Mouse (Mus musculus) monocyte, adult 2 months (primary cell): ENCODE results near the gene Ccdc88c.

Experiments
- DNase-seq, 2 experiments: peaks; one replicate each; pipeline ENCODE4 v3.0.0; 2022; ENCODE audit warnings: low spot score in 2 of 2, low read depth in 1 of 2

Ccdc88c gene

DNA sequence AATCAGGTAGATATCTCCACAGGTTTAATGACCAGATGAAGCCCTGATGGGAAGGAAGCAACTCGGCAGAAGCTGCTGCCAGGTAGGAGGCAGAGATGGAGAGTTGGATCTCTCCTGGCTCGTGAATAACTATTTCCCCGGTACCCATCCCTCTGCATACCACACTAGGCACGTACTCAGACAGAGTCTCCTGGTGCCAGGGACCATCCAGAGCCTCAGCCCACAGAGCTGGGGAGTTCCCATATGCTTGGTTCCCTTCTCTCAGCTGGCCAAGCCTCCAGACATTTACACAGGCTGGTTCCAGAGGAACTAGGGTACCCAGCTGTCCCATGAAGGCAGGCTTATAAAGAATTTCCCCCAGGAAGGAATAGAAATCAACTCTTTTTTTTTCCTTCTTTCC, 142.0 kb downstream of the Ccdc88c start:
- no peak for DNase-seq

DNA sequence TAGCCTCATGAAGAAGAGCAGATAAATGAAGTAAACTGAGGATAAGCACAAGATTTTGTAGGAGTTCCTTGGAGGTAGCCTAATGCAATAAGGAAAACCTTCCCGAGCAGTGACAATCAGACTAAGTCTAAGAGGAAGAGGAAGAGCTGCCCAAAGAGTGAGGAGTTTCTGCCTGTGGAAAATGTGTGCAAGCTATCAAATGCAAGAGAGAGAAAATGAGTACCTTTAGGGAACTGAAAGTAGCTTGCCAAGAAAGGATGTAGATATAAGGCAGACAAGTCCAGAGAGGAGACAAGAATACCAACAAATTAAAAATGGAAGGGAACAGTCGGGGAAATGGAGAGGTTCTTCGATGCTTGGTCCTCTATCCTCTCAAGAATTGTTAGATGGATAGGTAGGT, 143.3 kb downstream of the Ccdc88c start:
- no peak for DNase-seq

DNA sequence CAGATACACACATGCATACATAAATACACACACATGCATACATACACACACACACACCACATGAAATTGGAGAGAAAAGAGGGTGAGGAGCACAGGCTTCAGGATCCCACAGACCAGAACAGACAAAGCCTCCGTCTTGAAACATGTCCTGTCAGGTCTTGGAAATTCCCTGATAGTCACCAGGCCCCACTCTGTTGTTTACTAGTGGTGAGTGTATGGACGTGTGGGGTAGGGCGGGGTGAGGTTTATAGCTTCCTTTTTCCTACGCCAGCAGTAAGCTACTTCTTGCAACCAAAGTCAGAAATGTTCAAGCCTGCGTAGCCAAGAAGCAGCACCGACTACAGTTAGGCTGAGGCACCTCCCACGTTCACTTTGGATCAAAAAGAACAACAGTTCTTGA, 145.7 kb downstream of the Ccdc88c start:
- DNase-seq = peak; percentile 54 to 71

DNA sequence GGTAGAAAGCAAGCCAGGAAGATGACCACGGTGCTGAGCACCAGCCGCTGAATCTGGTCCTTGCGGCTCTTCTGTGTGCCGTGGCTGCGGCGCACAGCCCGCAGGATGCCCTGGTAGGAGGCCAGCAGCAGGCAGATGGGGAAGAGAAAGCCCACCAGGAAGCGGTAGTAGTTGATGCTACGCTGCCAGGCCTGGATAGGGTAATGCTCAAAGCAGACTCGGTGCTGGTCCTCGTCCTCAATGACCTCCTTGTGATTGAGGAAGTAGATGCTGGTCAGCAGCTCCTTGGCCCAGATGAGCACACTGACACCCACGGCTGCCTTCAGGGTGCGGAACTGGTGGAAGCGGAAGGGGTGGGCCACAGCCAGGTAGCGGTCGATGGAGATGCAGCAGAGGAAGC, 150.3 kb downstream of the Ccdc88c start:
- DNase-seq = peak; percentile 37 to 61

DNA sequence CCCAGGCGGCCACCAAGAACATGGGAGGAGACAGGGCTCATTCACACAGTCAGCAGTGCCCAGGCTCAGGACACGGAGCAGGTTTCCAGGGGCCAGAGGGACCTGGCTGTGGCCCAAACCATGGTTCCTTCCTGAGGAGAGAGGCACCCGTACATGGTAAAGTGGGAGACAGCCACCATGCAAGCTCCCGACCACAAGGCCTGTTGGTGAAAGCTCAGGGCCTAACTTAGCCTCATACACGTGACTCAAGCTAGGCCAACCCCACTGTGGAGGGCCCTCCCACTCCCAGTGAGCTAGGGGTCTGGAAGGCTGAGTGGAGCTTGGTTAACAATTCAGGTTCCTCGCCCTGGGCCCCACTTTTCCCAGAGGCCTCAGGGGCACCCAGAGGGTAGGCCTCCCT, 150.9 kb downstream of the Ccdc88c start:
- no peak for DNase-seq

DNA sequence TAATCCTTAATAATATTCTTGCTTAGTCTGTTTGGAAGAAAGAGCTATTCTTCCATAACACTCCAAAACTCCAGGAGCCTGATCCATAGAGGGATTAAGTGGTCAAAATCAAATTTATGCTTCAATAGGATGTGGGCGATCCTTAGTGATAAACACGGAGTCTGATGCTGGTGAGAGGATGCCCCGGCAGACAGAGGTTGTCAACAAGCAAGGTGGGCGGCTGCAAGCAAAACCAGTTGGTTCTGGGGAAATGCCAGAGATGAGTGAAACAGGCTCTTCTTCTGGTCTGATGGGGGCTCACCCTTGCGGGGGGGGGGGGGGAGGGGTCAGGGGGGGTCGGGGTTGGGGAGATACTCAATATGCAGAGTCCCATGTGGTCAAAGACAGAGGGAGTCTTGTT, 152.9 kb downstream of the Ccdc88c start:
- no peak for DNase-seq

DNA sequence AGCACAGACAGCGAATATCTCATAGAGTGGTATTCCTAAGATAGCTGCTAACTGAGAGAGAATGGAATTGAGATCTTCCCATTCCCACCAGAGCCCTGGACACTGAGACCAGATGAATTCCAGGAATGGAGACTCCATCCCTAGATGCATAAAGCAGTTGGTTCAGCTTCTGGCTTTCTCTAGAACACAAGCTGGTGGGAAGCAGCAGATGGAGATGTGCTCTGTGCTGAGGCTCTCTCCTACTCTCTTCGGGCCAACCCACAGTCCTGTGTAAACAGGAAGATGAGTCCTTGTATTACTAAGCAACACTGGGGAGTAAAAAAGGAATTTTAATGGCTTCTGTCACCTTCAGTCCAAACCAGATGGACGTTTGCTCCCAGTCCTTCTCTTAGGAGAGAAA, 153.3 kb downstream of the Ccdc88c start:
- no peak for DNase-seq

DNA sequence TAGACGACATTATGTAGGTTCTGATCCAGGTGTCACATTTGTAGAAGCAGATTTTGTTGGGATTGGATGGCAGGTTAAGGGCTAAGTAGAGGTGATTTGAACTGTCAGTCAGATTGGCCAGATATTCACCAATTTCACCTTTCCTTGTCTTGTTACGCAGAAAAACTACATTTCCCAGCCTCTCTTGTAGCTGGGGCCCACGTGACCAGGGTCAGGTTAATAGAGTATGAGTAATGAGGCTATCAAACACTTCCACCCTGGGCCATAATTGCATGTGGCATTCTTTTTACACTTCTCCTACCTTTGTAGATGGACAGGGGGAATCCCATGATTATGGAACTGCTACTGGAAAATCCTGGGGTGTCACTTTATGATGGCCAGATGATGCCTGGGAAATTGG, 155.2 kb downstream of the Ccdc88c start:
- no peak for DNase-seq

DNA sequence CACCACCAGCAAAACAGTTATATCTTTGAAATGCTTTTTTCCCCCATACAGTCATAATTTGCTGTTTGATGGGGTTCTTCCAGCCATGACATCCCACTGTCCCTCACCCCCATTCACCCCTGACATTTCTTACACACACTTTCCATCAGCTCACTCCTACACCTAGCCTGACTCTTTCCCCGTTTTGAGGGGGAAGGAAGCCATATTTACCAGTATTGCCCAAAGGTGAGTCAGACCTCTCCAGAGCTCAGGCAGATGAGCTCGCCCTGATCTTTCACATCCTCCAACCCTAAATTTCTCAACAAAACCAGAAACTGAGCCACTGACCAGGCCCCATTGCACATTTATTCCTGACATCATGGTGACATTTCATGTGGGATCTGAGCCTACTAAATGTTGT, 157.0 kb downstream of the Ccdc88c start:
- DNase-seq = no peak

DNA sequence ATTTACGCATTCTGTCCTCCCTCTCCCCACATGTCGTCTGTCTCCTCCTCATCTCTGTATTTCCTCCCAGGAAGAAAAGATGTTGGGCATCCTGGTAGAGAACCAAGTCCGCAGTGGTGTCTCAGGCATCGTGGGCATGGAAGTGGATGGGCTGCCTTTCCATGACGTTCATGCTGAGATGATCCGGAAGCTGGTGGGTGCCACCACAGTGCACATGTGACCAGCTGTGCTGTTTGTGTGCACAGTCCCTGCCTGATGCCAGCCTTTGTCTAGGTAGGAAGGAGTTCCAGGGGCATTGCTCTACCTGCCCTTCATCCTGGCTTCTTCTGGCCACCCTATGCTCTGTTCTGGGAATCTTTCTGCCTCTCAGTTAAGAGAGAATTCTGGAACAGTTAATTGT, 157.6 kb downstream of the Ccdc88c start:
- DNase-seq = no peak

DNA sequence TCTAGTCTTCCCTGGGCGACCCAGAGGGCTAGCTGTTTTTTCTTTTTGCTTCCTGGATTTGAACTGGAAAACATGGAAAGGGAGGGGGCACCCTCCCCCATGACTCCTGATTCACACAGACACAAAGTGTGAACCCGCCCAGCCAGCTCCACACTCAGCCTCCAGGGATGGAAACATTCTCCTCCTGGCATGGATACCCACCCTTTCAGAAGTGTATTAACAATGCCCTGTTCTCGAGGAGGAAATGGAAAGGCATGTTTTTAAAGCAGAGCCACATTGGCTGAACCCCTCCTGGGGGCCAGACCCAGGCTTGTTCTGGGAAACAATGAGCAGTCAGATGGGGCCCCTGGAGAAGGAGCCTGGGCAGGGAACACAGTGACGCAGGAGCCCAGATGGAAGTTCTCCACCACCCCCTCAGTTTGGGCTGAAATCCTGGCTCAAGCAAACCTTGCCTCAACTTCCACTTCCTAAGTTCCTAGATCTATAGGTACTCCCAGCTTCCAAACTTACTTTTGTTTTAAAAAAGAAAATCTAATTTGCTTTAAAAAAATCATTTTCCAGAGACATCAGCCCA, 160.7 kb downstream of the Ccdc88c start:
- no peak for DNase-seq

DNA sequence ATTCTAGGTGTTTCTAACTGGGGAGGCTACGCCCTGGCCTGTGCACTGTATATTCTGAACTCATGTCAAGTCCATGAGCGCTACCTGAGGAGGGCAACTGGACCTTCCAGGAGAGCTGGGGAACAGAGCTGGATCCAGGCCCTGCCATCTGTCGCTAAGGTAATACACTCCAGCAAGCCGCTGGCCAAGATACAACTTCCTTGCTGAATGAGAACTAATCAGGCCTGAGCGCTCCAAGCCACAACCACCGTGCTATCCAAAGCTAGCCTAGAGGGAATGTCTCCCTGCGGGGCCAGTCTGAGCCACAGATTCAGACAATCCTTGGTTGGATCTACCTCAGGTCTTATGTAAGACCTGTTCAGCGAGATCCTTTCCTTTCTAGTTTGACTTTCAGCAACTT, 161.8 kb downstream of the Ccdc88c start:
- DNase-seq = no peak

DNA sequence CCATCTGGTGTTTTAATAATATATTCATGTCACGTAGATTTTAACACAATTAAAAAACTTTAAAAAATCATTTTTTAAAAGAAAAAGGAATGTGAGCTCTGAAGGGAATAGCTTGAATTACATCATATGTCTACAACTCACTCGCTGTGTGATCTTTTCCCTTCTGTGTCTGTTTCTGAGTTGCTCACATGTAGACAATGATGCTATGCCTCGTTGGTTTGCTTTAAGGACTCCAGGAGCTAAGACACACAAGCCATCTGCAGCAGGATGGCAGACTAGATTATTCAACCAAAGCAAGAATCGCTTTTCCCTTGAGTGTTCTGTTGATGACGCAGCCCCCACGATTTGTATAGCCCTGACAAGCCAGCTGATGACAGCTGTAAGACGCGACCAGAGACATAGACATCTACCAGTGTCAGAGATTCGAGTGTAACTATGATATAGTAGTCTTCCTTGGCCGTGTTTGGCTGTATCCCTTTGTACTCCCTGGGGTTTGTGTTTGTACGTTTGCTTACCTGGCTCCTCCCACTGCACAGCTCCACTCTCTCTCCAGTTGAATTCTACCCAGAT, 163.3 kb downstream of the Ccdc88c start:
- DNase-seq = no peak

DNA sequence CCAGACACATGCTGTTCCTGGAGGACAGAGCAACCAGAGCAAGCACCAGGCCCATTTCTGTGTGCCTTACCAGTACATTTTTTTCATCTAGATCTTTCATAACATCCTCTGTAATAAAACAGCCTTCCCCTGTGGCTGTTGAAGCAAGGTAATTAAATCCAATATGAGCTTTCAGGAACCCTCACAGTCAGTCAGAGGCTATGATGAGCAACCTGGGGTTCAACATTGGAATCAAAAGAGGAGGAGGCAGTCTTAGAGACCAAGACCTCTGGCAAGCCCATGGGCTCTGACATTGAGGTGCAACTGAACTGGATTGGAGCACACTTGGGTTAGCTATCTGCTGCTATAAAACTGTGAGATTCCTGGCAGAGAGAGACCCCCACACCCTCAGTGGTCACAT, 163.8 kb downstream of the Ccdc88c start:
- no peak for DNase-seq

DNA sequence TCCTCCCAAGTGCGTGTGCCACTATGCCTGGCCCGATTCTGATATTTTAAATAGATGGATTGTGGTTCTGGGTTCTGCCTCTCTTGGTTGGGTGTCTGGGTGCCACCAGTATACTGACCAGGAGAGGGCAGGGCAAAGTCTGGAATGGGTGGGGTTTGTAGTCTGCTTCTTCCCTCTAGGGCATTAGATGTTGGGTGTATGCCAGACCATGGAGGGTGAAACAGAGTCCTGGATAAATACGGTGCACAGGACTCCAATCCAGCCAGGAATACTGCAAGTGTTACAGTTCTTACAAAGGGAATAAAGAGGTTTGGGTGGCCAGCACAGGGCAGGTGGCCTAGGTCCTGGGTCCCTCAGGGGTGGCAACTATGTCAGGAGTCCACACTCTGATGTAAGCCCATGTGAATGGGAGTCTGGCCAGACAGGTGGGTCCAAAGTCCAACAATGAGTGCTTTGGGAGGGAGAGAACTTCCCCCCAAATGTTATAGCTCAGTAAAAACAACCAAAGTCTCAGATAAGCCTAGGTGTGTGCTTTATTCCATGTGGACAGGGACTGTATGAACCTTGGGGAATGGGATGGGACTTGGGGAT, 165.9 kb downstream of the Ccdc88c start:
- no peak for DNase-seq

DNA sequence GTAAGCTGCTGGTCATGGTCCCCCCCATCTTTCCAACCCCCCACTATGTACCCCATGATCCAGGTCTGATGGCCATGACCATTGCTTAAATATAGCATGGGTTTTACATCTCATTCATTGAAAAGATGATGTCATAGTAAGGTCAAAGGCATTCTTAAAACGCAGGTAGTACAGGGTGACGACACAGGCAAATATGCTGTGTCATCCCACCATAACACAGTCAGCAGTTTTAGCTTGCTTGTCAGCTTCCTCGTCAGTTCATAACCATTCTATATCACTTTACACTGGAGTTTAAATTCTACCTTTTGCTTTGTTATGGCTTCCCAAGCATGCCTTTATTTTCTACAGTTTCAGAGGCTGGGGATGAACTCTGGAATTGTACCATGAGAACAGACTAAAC, 166.6 kb downstream of the Ccdc88c start:
- DNase-seq = no peak
